Mouse (Mus musculus): Measurements from ENCODE around the gene Rbms3. TPM values are rescaled to one million over a fixed set of nuclear protein-coding genes. Genes with fewer than 3 reads are reported as not detected.

The Rbms3 gene
- total RNA-seq, 2 experiments from 2014 or later = 11.5 to 13.0 TPM

DNA sequence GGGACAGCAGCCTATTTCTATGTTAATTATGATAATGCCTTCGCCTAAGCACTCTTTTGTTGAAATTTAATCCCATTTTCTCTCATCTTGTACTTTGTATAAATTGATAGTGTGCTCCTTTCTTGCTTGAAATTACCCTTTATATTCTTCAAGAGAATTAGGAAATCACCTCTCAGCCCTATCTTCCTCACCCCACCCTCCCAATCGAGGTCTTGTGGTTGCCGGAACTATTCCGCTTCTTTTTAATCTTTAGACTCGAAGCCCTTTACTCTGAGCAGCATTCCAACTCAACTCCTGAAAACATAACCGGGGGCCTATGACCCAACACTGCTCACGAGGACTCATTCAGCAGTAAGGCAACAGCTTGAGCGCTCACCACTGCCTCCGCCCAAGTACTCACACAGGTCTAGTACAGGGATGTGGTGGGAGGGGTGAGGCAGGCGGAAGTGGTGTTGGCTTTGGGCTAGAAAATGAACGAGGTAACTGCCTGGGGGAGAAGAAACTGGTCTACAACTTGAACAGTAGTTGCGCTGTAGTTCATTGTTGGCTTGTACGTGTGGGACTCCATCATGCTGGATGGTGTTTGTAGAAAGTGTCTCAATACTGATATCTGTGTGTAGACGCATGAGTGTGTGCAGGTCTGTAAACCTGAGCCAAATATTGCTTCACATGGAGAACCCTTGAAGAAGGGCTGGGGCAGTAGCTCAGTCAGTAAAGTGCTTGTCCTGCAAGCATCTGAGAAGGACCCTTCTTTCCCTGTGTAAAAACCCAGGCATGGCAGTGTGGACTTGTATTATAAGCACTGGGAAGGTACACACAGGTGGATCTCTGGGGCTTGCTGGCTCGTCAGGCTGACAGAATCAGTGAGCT is 331.8 kb downstream of the Rbms3 start:
- no peak for TF ChIP-seq CTCF (IDR thresholded peaks at IDR 0.05)
- no peak for DNase-seq (ENCODE audit: extremely low spot score in 1 of 2, low spot score in 2 of 2)
- intact Hi-C loops (cut with DNase I) = no loop called here

GRCm38 (mm10) chr9:117291066-117291850 is 338.5 kb downstream of the Rbms3 start:
- no peak for TF ChIP-seq CTCF (IDR thresholded peaks at IDR 0.05)
- no peak for DNase-seq (ENCODE audit: extremely low spot score in 1 of 2, low spot score in 2 of 2)
- Histone ChIP-seq H3K27ac (no peak overlapping the region), H3K4me3 (no peak overlapping the region)
- intact Hi-C loops (cut with DNase I) = no loop called here

More for the DNA sequence above, 331.8 kb downstream of the Rbms3 start:
- no peak overlapping the region for H3K4me3 ChIP-seq
- H3K27ac ChIP-seq = no peak overlapping the region

GRCm38 (mm10) chr9:117274846-117275245 is 354.9 kb downstream of the Rbms3 start:
- no peak for DNase-seq (ENCODE audit: extremely low spot score in 1 of 2, low spot score in 2 of 2)
- intact Hi-C loops (cut with DNase I) = no loop called here
- Histone ChIP-seq H3K4me3 (no peak overlapping the region), H3K27ac (no peak overlapping the region)
- no peak for TF ChIP-seq CTCF (IDR thresholded peaks at IDR 0.05)

DNA sequence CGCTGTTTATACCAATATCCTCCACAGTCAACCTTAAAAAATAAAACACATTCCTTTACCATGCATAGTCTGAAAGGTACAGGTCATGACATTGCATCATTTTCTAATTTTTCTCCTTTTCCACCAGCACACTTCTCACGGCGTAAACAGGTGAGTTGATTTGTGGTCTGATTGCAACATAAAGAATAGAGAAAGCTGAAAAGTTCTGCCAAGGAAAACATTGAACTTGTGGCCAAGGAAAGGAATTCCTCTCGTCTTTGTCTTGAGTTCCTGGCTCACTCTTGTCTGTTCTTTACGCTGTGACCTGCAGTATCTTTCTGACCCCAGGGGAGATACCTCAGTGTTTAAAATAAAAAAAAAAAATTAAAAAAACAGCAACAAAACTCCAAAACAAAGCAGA is 370.1 kb downstream of the Rbms3 start:
- H3K27ac ChIP-seq = no peak overlapping the region
- no peak overlapping the region for H3K4me3 ChIP-seq
- intact Hi-C loops (cut with DNase I) = loop anchor here (10.0 kb wide), 2 partner anchors 455 to 1205 kb away; no protein-coding TSS in a partner anchor
- no peak for DNase-seq (ENCODE audit: extremely low spot score in 1 of 2, low spot score in 2 of 2)
- TF ChIP-seq CTCF (IDR thresholded peaks at IDR 0.05) = no peak

- peak; percentile 41 to 72 for DNase-seq (ENCODE audit: extremely low spot score in 1 of 2, low spot score in 2 of 2)
- Histone ChIP-seq H3K4me3 (0 out of 2 replicates have a peak overlapping the region, but pooled peaks have one; percentile 9), H3K27ac (no peak overlapping the region)
- intact Hi-C loops (cut with DNase I) = loop anchor here (10.0 kb wide), 2 partner anchors 449 to 1211 kb away; no protein-coding TSS in a partner anchor
- TF ChIP-seq CTCF (IDR thresholded peaks at IDR 0.05) = no peak
Observed at GRCm38 (mm10) chr9:117253361-117253760, 376.4 kb downstream of the Rbms3 start.

GRCm38 (mm10) chr9:117252411-117252861 is 377.3 kb downstream of the Rbms3 start:
- DNase-seq (ENCODE audit: extremely low spot score in 1 of 2, low spot score in 2 of 2) = peak; percentile 16 to 17
- intact Hi-C loops (cut with DNase I) = loop anchor here (10.0 kb wide), 2 partner anchors 448 to 1212 kb away; no protein-coding TSS in a partner anchor
- no peak for TF ChIP-seq CTCF (IDR thresholded peaks at IDR 0.05)
- Histone ChIP-seq H3K27ac (no peak overlapping the region), H3K4me3 (peak overlapping the region; percentile 40)

DNA sequence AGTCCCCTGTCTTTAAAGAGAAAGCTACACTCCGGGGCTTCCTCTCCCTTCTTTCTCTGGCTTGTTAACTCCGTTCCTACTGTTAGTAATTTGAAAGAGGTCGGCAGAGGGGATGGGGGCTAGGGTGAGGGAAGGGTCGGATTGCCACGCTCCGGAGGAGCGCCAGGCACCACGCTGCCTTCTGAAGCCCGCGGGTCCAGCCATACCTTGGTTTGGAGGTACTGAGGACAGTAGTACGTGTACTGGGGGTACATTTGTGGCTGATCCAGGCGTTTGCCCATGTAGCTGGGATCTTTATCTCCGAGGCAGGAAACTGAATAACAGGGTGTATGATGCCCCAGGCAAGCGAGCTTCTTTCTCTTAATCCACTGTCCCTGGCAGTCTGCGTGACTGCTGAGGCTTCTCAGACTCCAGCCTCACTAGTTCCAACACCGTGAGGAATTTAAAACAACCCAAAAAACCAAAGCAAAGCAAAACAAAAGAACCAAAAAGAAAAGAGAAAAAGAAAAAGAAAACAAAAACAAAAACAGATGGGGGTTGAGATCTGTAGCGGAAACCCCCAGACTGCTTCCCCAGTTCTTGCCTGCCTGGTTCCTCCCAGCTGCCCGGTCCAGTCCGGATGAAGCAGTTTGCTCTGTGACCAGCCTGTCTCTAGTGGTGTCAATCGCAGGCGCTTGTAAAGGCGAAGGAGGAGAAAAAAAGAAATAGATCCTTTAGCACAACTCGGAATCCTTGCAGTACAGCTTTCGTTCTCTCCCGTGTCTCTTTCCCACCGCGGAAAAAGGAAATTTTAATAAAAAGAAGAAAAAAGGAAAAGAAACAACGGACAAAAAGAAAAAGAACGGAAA is 378.0 kb downstream of the Rbms3 start:
- Histone ChIP-seq H3K4me3 (peak overlapping the region; percentile 40), H3K27ac (0 out of 2 replicates have a peak overlapping the region, but pooled peaks have one; percentile 55)
- no peak; the same call in 1 of the 2 replicates for TF ChIP-seq CTCF (IDR thresholded peaks at IDR 0.05)
- intact Hi-C loops (cut with DNase I) = loop anchor here (10.0 kb wide), 2 partner anchors 447 to 1213 kb away; no protein-coding TSS in a partner anchor
- peak in 1 of 2 experiments; percentile 21 for DNase-seq (ENCODE audit: extremely low spot score in 1 of 2, low spot score in 2 of 2)

- intact Hi-C loops (cut with DNase I) = loop anchor here (10.0 kb wide), 2 partner anchors 446 to 1214 kb away; no protein-coding TSS in a partner anchor
- DNase-seq (ENCODE audit: extremely low spot score in 1 of 2, low spot score in 2 of 2) = no peak
- Histone ChIP-seq H3K27ac (no peak overlapping the region), H3K4me3 (peak overlapping the region; percentile 40)
- TF ChIP-seq CTCF (IDR thresholded peaks at IDR 0.05) = no peak
Observed at GRCm38 (mm10) chr9:117250831-117251165, 378.9 kb downstream of the Rbms3 start.

DNA sequence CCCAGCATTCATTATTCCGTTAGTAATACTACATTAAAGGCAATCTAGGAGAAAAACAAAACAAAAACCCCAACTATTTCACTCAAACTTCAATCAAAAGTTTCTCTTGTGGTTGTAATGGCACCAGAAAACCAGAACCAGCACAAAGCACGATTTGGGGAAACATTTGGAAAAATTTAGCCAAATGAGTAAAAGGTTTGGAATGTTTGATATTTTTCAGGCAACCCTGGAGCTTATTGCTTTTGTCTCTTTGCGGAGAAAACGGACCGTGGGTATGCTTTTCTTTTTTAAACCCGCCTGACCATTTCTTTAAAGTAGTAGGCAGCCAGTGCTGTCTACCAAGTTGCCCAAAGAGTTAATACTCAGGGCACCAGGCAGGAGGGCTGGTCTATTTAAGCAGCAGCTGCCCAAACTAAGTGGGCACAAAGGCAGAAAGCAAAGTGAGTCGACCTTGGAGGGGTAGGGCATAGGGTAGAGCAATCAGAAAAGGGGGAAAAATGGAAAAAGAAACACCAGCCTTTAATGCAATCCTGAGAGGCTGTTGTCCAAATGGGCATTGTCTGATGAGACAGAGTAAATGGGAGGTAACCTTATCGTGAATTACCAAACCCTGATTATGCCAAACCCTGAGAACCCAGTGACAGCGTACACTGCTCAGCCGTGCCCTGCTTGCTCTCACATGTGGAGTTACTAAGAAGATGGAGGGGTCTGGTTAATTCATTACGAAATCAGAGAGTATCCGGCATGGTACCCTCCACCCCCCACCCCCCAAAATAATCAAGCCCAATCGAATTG is 379.5 kb downstream of the Rbms3 start:
- Histone ChIP-seq H3K4me3 (peak overlapping the region; percentile 40; the same call in 1 of the 2 replicates), H3K27ac (no peak overlapping the region)
- no peak for TF ChIP-seq CTCF (IDR thresholded peaks at IDR 0.05)
- no peak for DNase-seq (ENCODE audit: extremely low spot score in 1 of 2, low spot score in 2 of 2)
- intact Hi-C loops (cut with DNase I) = loop anchor here (10.0 kb wide), 2 partner anchors 445 to 1215 kb away; no protein-coding TSS in a partner anchor

DNA sequence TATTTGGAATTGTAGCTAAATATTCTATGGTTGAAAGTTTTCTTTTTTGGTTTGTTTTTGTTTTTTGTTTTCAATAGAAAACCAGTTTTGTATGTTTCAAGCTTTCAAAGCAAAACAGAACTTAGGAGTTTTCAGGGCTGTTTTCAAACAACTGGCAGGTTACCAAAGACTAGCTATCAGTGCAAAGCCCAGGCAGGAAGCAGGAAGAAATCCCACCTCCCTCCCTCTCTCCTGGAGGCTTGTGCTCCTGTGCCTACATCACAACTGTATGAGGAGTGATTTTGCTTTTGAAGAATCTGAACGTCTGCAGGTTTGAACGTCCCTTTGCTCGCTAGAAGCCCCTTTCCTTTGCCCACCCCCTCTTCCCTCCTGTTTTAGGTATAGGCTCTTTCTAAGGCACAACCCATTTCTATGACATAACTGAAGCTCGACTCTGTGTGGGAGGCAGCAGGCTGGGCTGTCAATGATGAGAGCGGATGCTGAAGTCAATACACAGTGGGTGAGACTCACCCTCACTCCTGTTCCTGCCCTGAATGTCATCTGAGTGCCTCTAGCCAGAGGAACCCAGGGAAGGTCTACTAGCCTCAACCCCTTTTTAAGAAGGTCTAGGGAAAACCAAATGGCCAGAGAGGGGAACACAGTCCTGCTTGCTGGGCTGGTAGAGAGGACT is 382.3 kb downstream of the Rbms3 start:
- intact Hi-C loops (cut with DNase I) = no loop called here
- no peak for TF ChIP-seq CTCF (IDR thresholded peaks at IDR 0.05)
- Histone ChIP-seq H3K27ac (no peak overlapping the region), H3K4me3 (no peak overlapping the region)
- DNase-seq (ENCODE audit: extremely low spot score in 1 of 2, low spot score in 2 of 2) = no peak

All from left cerebral cortex, adult 2 months (tissue).